Mouse (Mus musculus) cerebellum, adult 9-11 months (tissue): ENCODE data around the gene Atxn7l1.
A peak's percentile ranks its signal among the peaks of the same experiment; 100 is the strongest.

Experiments used
- DNase-seq: peaks from one replicate; pipeline ENCODE4 v3.0.0; 2022

The Atxn7l1 gene

DNA sequence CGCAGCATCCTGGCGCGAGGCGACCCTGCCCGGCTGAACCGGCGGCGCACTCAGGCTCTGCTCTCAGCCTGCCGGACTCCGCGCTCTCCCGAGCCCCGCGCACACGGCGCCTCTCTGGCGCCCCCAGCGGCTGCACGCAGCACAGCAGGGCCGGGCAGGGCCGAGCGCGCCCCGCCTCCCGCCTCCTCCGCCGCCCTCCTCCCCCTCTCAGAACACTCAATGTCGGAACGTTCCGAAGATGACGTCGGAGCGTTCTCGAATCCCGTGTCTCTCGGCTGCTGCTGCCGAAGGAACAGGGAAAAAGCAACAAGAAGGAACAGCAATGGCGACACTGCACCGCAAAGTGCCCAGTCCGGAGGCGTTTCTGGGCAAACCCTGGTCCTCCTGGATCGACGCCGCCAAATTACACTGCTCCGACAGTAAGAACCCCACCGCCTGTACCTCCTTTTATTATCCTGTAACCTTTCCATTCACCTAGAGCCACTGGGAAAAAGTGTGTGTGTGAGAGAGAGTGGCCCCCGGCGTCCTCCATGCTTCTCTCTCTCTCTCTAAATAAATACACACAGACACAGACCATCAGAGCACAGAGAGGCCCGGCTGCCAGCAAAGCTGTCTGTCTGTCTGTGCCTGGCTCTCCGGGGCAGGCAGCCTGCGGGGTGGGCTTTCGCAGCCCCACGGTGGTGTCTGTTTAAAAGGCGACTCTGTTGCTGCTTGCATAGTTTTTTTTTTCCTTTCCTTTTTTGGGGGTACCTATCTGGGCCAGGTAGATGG is at the start of gene Atxn7l1:
Gene Atxn7l1, plus strand, starts transcription at position 197 of the 771 bp plus-strand sequence.
- DNase-seq, result peak; percentile 93

DNA sequence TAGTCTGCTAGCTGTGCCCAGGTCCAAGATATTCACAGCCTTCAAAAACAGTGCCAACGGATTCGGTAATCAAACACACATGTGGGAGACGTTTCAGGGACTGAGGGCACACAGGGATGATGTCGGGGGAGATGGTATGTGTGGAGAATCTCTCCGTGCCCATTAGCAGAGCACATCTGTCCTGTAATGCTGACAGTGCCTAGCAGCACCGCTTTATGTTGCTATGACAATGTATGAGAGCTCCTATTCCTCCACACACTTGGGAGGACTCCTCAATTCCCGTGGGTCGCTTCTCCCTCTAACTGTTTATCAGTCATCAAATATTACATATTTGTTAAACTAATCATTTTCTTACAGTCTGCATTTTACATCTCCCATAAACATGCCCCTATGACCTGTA is 45.9 kb upstream of the Atxn7l1 start:
- DNase-seq, result no peak

DNA sequence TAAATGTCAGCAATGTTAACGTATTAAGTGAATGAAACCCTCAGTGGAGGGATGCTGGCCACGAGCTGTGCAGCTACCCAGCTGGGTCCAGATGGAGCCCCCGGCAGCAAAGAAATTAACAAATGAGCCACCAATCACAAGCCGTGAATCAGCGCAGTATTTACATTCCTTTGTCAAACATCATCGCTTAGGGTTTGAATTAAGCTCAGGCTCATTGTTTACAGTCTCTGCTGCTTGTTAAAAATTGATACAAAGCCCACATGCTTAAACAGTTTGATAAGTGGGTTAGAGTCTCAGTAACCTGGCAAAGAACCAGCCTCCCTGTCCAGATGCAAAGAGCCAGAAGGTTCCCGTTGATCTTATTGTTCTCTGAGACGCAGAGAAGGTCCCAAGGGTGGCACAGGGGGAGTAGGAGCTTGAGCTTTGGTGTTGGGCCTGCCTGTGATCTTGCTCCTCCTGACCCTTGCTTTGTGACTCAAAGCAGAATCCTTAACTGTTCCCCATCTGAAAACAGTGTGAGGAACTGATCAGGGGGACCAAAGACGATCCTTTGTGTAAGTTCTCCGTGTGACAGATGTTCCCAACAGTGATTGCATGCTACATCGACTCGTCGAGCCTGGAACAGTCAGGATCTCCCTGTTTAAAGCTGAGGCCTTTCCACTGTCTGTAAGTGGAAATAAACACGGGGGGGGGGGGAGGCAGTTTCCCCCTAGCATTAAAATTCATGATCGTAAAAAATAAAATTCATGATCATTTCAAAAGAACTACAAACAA is 45.0 kb upstream of the Atxn7l1 start:
- DNase-seq, result no peak

- no peak for DNase-seq
Measured at GRCm38 (mm10) chr12:33105724-33106123, 41.8 kb upstream of the Atxn7l1 start.

DNA sequence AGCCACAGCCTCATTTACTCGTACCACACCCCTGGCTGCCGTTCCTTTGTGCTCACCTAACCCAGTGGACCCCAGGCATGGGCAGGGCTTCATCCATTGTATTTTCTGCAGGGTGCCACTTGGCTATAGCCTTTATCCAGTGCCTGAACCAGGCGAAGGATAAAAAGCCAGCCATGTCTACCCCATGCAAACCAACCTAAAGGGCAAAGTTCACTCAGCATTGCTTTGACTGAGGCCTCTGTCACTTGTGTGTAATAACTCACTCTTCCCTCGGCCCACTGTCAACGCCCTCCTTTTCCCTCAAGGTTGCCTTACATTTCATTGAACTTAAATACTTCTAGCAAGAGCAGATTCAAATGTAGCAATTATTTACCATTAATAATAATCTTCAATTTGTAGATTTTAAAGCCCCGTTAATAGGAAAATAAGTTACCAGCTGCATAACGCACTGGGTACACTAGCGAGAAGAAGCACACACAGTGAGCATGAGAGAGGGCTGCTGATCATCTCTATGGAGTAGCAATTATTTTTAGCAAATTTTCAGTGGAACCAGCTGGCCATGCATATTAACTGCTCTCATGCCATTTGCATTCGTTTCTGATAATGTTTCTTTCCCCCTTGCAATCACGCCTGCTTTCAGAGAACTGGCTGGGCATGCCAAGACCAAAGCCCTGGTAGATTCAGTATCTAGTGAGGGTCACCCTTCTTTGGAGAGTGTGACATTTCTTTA is 40.9 kb upstream of the Atxn7l1 start:
- no peak for DNase-seq

GRCm38 (mm10) chr12:33109531-33109930 is 38.0 kb upstream of the Atxn7l1 start:
- DNase-seq, result peak; percentile 6

- peak; percentile 13 for DNase-seq
Measured at GRCm38 (mm10) chr12:33110894-33111471, 36.5 kb upstream of the Atxn7l1 start.

- DNase-seq, result no peak
Measured at GRCm38 (mm10) chr12:33118624-33119301, 28.7 kb upstream of the Atxn7l1 start.

- no peak for DNase-seq
Measured at GRCm38 (mm10) chr12:33125594-33126227, 21.8 kb upstream of the Atxn7l1 start.

DNA sequence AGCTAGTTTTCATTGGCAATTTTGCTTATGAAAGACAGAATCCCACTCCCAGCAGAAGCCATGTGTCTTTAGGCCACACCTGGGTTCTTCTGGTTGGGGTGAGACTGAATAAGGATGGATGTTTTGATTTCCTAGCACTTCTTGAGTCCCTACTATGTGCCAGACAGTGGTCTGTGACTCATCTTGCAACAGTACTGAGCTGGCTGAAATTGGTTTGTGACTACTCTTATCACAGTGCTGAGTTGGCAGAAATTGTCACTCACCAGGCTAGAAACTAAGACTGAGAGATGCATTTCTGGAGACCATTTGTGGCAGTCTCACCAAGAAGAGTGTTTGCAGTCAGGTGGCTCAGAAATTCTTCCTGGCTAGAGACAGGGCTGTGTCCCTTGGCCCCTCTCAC is 21.2 kb upstream of the Atxn7l1 start:
- DNase-seq, result no peak

GRCm38 (mm10) chr12:33128121-33128520 is 19.4 kb upstream of the Atxn7l1 start:
- no peak for DNase-seq

- no peak for DNase-seq
Measured at GRCm38 (mm10) chr12:33128702-33129101, 18.8 kb upstream of the Atxn7l1 start.

DNA sequence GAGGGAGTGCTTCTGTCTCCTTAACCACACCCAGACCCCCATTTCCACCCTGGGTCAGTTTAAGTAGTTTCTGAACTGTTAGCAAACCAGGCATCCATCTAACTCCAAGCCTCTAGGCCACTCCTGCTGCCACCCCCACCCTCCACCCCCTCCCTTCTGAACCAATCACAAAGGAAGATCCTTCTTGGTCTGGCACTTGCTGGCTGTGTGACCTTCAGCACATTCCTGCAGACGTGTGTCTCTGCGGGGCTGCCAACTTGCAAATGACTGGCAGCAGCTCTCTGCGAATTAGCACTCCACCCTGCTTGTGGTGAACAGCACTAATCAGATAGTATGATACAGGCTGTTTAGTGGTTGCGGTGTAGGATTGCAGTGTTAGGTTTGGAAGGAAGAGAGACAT is 18.1 kb upstream of the Atxn7l1 start:
- DNase-seq, result no peak

- no peak for DNase-seq
Measured at GRCm38 (mm10) chr12:33130401-33130800, 17.1 kb upstream of the Atxn7l1 start.

- no peak for DNase-seq
Measured at GRCm38 (mm10) chr12:33131796-33132195, 15.7 kb upstream of the Atxn7l1 start.

DNA sequence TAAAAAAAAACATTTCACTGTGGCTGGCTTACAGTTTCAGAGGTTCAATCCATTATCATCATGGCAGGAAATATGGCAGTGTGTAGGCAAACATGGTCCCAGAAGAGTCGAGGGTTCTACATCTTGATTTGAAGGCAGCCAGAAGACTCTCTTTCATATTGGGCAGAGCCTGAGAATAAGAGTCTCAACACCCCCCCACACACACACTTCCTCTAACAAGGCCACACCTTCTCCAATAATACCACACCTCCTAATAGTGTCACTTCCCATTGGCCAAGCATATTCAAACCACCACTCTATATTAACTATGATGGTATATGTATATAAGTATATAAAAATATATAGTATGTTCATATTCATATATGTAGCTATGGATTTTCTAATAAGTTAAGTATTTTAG is 9.6 kb upstream of the Atxn7l1 start:
- no peak for DNase-seq

- no peak for DNase-seq
Measured at GRCm38 (mm10) chr12:33139083-33139482, 8.4 kb upstream of the Atxn7l1 start.

DNA sequence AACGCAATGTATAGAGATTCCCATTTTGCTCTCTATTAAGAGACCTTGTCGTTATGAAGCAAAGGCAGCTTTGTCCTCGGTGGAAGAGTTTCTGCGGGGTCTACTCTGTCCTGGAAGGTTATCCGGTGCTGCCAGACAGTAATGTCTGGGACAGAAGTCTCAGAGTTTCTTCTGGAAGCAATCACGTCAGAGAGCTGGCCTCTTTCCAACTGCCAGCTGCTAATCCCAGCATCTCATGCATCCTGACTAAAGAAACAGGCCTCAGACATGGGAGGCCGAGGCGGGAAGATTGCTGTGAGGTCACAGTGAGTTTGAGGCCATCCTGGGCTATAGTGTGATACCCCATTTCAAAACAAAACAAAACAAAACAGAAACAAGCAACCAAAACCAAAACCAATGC is 3.0 kb upstream of the Atxn7l1 start:
- DNase-seq, result no peak

DNA sequence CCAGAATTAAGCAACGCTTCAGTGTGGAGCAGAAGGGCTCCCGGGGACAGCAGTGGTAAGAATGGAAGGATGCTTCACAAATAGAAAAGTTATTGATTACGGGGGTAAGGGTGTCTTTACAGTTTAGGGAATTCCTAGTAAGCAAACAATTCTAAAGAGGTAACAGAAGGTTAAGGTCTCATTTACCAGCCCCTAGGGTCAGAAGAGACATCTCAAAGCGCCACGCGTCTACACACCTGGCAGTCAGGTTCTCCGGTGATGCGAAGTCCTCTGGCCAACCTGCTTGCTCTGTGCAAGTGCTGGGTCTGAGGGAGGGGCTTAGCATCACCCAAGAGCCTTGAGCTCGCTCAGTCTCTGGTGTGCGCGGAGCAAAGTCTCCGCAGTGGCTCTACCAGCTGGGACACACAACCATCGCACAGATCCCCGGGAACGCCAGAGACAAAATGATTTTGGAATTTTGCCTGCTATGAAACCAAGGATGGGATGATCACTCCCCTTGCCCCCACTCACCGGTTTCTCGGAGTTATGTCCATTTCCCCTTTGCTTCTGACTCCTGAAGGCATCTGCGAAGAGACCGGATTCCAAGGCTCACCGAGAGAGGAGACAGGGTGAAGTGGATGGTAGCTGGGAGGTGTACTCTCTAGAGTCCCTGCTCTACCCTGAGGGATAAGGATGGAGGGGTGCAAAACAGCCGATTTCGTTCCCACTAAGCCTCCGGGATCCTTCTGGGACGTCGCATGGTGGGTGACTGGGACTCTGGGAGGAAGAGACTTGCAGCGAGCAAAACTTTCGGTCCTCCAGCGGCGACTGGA is 665 bp upstream of the Atxn7l1 start:
- no peak for DNase-seq

- DNase-seq, result no peak
Measured at GRCm38 (mm10) chr12:33149544-33150190, 2.2 kb downstream of the Atxn7l1 start.

GRCm38 (mm10) chr12:33153131-33153530 is 5.6 kb downstream of the Atxn7l1 start:
- no peak for DNase-seq
